Mouse (Mus musculus): ENCODE results near the gene Mllt1. TPM values are rescaled to one million over a fixed set of nuclear protein-coding genes. Genes with fewer than 3 reads are reported as not detected.

The Mllt1 gene
- polyA plus RNA-seq (2015; fragmentation: Nextera tagmentation; extraction: Ambion mirVana), result 58.2 and 82.3 TPM in 2 replicates

DNA sequence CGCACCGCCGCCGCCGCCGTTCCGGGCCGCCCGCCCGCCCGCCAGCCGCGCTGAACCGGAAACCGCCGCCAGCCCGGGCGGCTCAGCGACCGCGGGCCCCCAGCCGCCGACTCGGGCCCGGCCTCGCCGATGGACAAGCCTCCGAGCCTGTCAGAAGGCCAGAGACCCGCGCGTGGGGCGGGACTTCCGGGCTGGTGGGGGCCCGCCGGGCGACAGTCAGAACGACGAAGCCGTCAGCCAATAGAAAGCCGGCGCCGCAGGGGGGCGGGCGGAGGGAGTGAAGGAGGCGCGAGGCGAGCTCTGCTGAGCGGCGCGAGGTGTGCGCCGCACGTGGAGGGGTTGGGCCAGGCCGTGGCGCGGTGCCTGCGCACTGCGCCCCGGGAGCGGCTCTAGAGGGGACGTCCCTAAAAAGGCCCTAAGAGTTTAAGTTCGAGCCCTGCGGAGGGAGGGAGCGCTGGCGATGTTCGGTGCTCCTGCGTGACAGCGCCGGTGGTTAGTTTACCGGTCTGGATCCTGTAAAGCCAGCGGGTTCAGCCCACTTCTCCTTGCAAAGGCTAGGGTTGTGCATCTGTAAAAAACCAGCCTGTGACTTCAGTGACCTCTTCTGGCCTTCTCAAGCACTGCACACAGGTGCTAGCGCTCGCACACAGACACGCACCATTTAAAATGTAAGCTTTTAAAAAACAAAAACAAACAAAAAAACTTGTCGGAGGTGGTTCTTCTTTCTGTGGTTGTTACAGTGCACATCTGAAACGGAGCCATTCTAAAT is at the start of gene Mllt1:
Mllt1 (minus strand) TSS at position 53 of the 769 bp plus-strand sequence.
- H3K27ac ChIP-seq (ENCODE audit: low read depth, low read length), result peak within 1 kb of the TSS; percentile 88
- no peaks in the 10 kb centered on the region for H3K9me3 ChIP-seq (ENCODE audit: control insufficient read depth, low read length)
- 3% methylated on average over 62 of the region's 76 CpGs for WGBS
- ATAC-seq, result peak; percentile 97
- H3K27me3 ChIP-seq (replicated peaks; ENCODE audit: control insufficient read depth, insufficient read depth, low read length), result no peaks in the 10 kb centered on the region
- peak within 1 kb of the TSS; percentile 95 for H3K4me2 ChIP-seq (ENCODE audit: low read length)
- no peaks in the 10 kb centered on the region for H3K36me3 ChIP-seq (ENCODE audit: control insufficient read depth, insufficient read depth, low read length)
- peak within 1 kb of the TSS; percentile 93 for H3K4me3 ChIP-seq (ENCODE audit: low read length)
- peak within 1 kb of the TSS; percentile 95 for H3K9ac ChIP-seq (ENCODE audit: low read depth, low read length)
- H3K4me1 ChIP-seq (ENCODE audit: control insufficient read depth, insufficient read depth, low read depth, low read length), result peaks cover 19% of the 10 kb centered on the region

- Histone ChIP-seq H3K9ac (ENCODE audit: low read depth, low read length) (no peak overlapping the region), H3K9me3 (ENCODE audit: control insufficient read depth, low read length) (no peaks in the 10 kb centered on the region), H3K4me2 (ENCODE audit: low read length) (no peak overlapping the region), H3K4me1 (ENCODE audit: control insufficient read depth, insufficient read depth, low read depth, low read length) (no peaks in the 10 kb centered on the region), H3K27ac (ENCODE audit: low read depth, low read length) (no peak overlapping the region), H3K4me3 (ENCODE audit: low read length) (no peak overlapping the region), H3K27me3 (replicated peaks; ENCODE audit: control insufficient read depth, insufficient read depth, low read length) (no peaks in the 10 kb centered on the region), H3K36me3 (ENCODE audit: control insufficient read depth, insufficient read depth, low read length) (no peaks in the 10 kb centered on the region)
- 83% methylated on average over 9 of the region's 9 CpGs for WGBS
- no peak for ATAC-seq
These were observed 49.7 kb upstream of the Mllt1 start for GRCm38 (mm10) chr17:56984886-56985285.

DNA sequence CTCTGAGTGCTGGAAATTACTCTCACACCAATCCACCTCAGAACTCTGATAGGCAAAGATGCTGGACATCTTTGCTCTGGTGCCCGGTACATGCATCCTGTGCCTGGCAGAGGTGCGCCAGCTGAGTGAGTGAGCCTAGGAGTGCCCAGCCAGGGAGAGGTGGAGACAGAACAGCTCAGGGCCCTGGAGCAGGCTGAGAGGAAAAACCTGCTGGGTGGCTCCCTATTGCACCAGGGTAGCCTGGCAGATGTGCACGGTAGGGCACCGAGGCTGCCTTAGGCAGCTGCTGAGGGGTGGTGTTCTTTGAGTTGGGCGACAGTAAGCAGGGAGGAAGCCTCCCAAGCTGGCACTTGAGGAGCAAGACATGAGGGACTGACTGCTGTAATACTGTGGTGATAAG is 46.8 kb upstream of the Mllt1 start, which contains the start of gene Acer1:
Acer1 (minus strand) TSS at position 114 of the 400 bp plus-strand sequence.
- Histone ChIP-seq H3K9me3 (ENCODE audit: control insufficient read depth, low read length) (no peaks in the 10 kb centered on the region), H3K4me1 (ENCODE audit: control insufficient read depth, insufficient read depth, low read depth, low read length) (no peaks in the 10 kb centered on the region), H3K9ac (ENCODE audit: low read depth, low read length) (no peak within 1 kb of the TSS), H3K27ac (ENCODE audit: low read depth, low read length) (no peak within 1 kb of the TSS), H3K4me3 (ENCODE audit: low read length) (no peak within 1 kb of the TSS), H3K27me3 (replicated peaks; ENCODE audit: control insufficient read depth, insufficient read depth, low read length) (no peaks in the 10 kb centered on the region), H3K36me3 (ENCODE audit: control insufficient read depth, insufficient read depth, low read length) (no peaks in the 10 kb centered on the region), H3K4me2 (ENCODE audit: low read length) (no peak within 1 kb of the TSS)
- no peak for ATAC-seq
- WGBS, result 72% methylated on average over 5 of the region's 5 CpGs

GRCm38 (mm10) chr17:56981049-56981448 is 45.8 kb upstream of the Mllt1 start:
- Histone ChIP-seq H3K4me2 (ENCODE audit: low read length) (no peak overlapping the region), H3K4me3 (ENCODE audit: low read length) (no peak overlapping the region), H3K27ac (ENCODE audit: low read depth, low read length) (no peak overlapping the region), H3K9me3 (ENCODE audit: control insufficient read depth, low read length) (no peaks in the 10 kb centered on the region), H3K27me3 (replicated peaks; ENCODE audit: control insufficient read depth, insufficient read depth, low read length) (no peaks in the 10 kb centered on the region), H3K9ac (ENCODE audit: low read depth, low read length) (no peak overlapping the region), H3K36me3 (ENCODE audit: control insufficient read depth, insufficient read depth, low read length) (no peaks in the 10 kb centered on the region), H3K4me1 (ENCODE audit: control insufficient read depth, insufficient read depth, low read depth, low read length) (no peaks in the 10 kb centered on the region)
- 84% methylated on average over 7 of the region's 7 CpGs for WGBS
- ATAC-seq, result no peak

GRCm38 (mm10) chr17:56979524-56979923 is 44.3 kb upstream of the Mllt1 start:
- Histone ChIP-seq H3K4me3 (ENCODE audit: low read length) (no peak overlapping the region), H3K4me1 (ENCODE audit: control insufficient read depth, insufficient read depth, low read depth, low read length) (no peaks in the 10 kb centered on the region), H3K9ac (ENCODE audit: low read depth, low read length) (no peak overlapping the region), H3K9me3 (ENCODE audit: control insufficient read depth, low read length) (no peaks in the 10 kb centered on the region), H3K36me3 (ENCODE audit: control insufficient read depth, insufficient read depth, low read length) (no peaks in the 10 kb centered on the region), H3K27ac (ENCODE audit: low read depth, low read length) (no peak overlapping the region), H3K27me3 (replicated peaks; ENCODE audit: control insufficient read depth, insufficient read depth, low read length) (no peaks in the 10 kb centered on the region), H3K4me2 (ENCODE audit: low read length) (no peak overlapping the region)
- 30% methylated on average over 7 of the region's 8 CpGs for WGBS
- no peak for ATAC-seq

GRCm38 (mm10) chr17:56976531-56977390 is 41.5 kb upstream of the Mllt1 start:
- Histone ChIP-seq H3K4me3 (ENCODE audit: low read length) (no peak overlapping the region), H3K27ac (ENCODE audit: low read depth, low read length) (no peak overlapping the region), H3K9me3 (ENCODE audit: control insufficient read depth, low read length) (no peaks in the 10 kb centered on the region), H3K27me3 (replicated peaks; ENCODE audit: control insufficient read depth, insufficient read depth, low read length) (no peaks in the 10 kb centered on the region), H3K9ac (ENCODE audit: low read depth, low read length) (no peak overlapping the region), H3K4me2 (ENCODE audit: low read length) (no peak overlapping the region), H3K36me3 (ENCODE audit: control insufficient read depth, insufficient read depth, low read length) (no peaks in the 10 kb centered on the region), H3K4me1 (ENCODE audit: control insufficient read depth, insufficient read depth, low read depth, low read length) (no peaks in the 10 kb centered on the region)
- ATAC-seq, result no peak
- 77% methylated on average over 8 of the region's 8 CpGs for WGBS

- Histone ChIP-seq H3K36me3 (ENCODE audit: control insufficient read depth, insufficient read depth, low read length) (no peaks in the 10 kb centered on the region), H3K4me3 (ENCODE audit: low read length) (no peak overlapping the region), H3K27me3 (replicated peaks; ENCODE audit: control insufficient read depth, insufficient read depth, low read length) (no peaks in the 10 kb centered on the region), H3K4me2 (ENCODE audit: low read length) (no peak overlapping the region), H3K9ac (ENCODE audit: low read depth, low read length) (no peak overlapping the region), H3K27ac (ENCODE audit: low read depth, low read length) (no peak overlapping the region), H3K4me1 (ENCODE audit: control insufficient read depth, insufficient read depth, low read depth, low read length) (no peaks in the 10 kb centered on the region), H3K9me3 (ENCODE audit: control insufficient read depth, low read length) (no peaks in the 10 kb centered on the region)
- WGBS, result 82% methylated on average over 3 of the region's 3 CpGs
- no peak for ATAC-seq
These were observed 40.2 kb upstream of the Mllt1 start for GRCm38 (mm10) chr17:56975391-56975790.

GRCm38 (mm10) chr17:56974708-56975240 is 39.6 kb upstream of the Mllt1 start:
- Histone ChIP-seq H3K4me2 (ENCODE audit: low read length) (no peak overlapping the region), H3K9me3 (ENCODE audit: control insufficient read depth, low read length) (no peaks in the 10 kb centered on the region), H3K4me3 (ENCODE audit: low read length) (no peak overlapping the region), H3K4me1 (ENCODE audit: control insufficient read depth, insufficient read depth, low read depth, low read length) (no peaks in the 10 kb centered on the region), H3K27me3 (replicated peaks; ENCODE audit: control insufficient read depth, insufficient read depth, low read length) (no peaks in the 10 kb centered on the region), H3K9ac (ENCODE audit: low read depth, low read length) (no peak overlapping the region), H3K36me3 (ENCODE audit: control insufficient read depth, insufficient read depth, low read length) (no peaks in the 10 kb centered on the region), H3K27ac (ENCODE audit: low read depth, low read length) (no peak overlapping the region)
- WGBS, result 77% methylated on average over 5 of the region's 5 CpGs
- no peak for ATAC-seq

Measured in hindbrain, embryonic 16.5 days (tissue).